23 mouse cellular contexts compared by ENCODE assay signal in genomic region chr8:17647559-17647958, GRCm38 (mm10).
DNase-seq lines count a peak whose midpoint lies in the region; ATAC-seq and TF ChIP-seq lines count a peak whose summit lies in the region.
"Had no signal": no experiment of that assay in that cellular context is flagged by ENCODE, and none has a peak within 500 bp of the region (broad histone marks: within the 10 kb centered on the region; RNA-seq: fewer than 3 reads in every experiment).

No protein-coding gene starts in this region.

- intact Hi-C loops in gastrocnemius, adult 2 months (cut with DNase I) = no loop called here

- H3K9ac ChIP-seq in forebrain, embryonic 13.5 days = no peak overlapping the region
- H3K9ac ChIP-seq in forebrain, embryonic 11.5 days (ENCODE audit: low read length) = no peak overlapping the region
- H3K9ac ChIP-seq in hindbrain, postnatal 0 days (replicated peaks; ENCODE audit: low read length) = no peak overlapping the region
- no peak overlapping the region for H3K9ac ChIP-seq in hindbrain, embryonic 13.5 days
- no peak overlapping the region for H3K9ac ChIP-seq in midbrain, embryonic 11.5 days (ENCODE audit: low read length)
- no peak overlapping the region for H3K9ac ChIP-seq in midbrain, embryonic 16.5 days (ENCODE audit: low read depth, low read length)
- H3K9ac ChIP-seq in forebrain, embryonic 16.5 days (replicated peaks; ENCODE audit: low read depth, low read length) = no peak overlapping the region
- H3K9ac ChIP-seq: embryonic facial prominence, embryonic 13.5 days; heart, embryonic 15.5 days; intestine, embryonic 15.5 days had no signal

- no peak overlapping the region for H3K4me3 ChIP-seq in forebrain, embryonic 13.5 days
- H3K4me3 ChIP-seq in forebrain, embryonic 11.5 days (ENCODE audit: low read depth, low read length) = no peak overlapping the region
- no peak overlapping the region for H3K4me3 ChIP-seq in hindbrain, postnatal 0 days (ENCODE audit: low read length)
- H3K4me3 ChIP-seq in hindbrain, embryonic 13.5 days = no peak overlapping the region
- H3K4me3 ChIP-seq in midbrain, embryonic 11.5 days (ENCODE audit: low read depth, low read length) = no peak overlapping the region
- H3K4me3 ChIP-seq in midbrain, embryonic 16.5 days (ENCODE audit: low read depth, low read length) = no peak overlapping the region
- no peak overlapping the region for H3K4me3 ChIP-seq in forebrain, embryonic 16.5 days (replicated peaks; ENCODE audit: low read length)
- H3K4me3 ChIP-seq in gastrocnemius, adult 2 months = no peak overlapping the region
- H3K4me3 ChIP-seq: embryonic facial prominence, embryonic 13.5 days; heart, adult 2 months; heart, embryonic 15.5 days; hindbrain, embryonic 10.5 days; intestine, embryonic 15.5 days had no signal

- H3K4me2 ChIP-seq in forebrain, embryonic 13.5 days = no peak overlapping the region
- H3K4me2 ChIP-seq in forebrain, embryonic 11.5 days (ENCODE audit: low read depth, low read length, severe bottlenecking) = no peak overlapping the region
- no peak overlapping the region for H3K4me2 ChIP-seq in hindbrain, postnatal 0 days (ENCODE audit: low read depth, low read length)
- no peak overlapping the region for H3K4me2 ChIP-seq in hindbrain, embryonic 13.5 days
- no peak overlapping the region for H3K4me2 ChIP-seq in midbrain, embryonic 11.5 days
- H3K4me2 ChIP-seq in midbrain, embryonic 16.5 days (ENCODE audit: low read length) = no peak overlapping the region
- H3K4me2 ChIP-seq in forebrain, embryonic 16.5 days (ENCODE audit: low read length) = no peak overlapping the region
- H3K4me2 ChIP-seq: embryonic facial prominence, embryonic 13.5 days; heart, embryonic 11.5 days; heart, embryonic 15.5 days; intestine, embryonic 15.5 days had no signal

- no peaks in the 10 kb centered on the region for H3K27me3 ChIP-seq in forebrain, embryonic 13.5 days
- no peaks in the 10 kb centered on the region for H3K27me3 ChIP-seq in forebrain, embryonic 11.5 days (ENCODE audit: control insufficient read depth, insufficient read depth, low read length)
- H3K27me3 ChIP-seq in hindbrain, postnatal 0 days (ENCODE audit: insufficient read depth, low read length) = no peaks in the 10 kb centered on the region
- H3K27me3 ChIP-seq in hindbrain, embryonic 13.5 days = no peaks in the 10 kb centered on the region
- H3K27me3 ChIP-seq in midbrain, embryonic 11.5 days (ENCODE audit: control insufficient read depth, insufficient read depth, low read length) = no peaks in the 10 kb centered on the region
- H3K27me3 ChIP-seq in midbrain, embryonic 16.5 days (ENCODE audit: control insufficient read depth, insufficient read depth, low read depth, low read length) = no peaks in the 10 kb centered on the region
- H3K27me3 ChIP-seq in forebrain, embryonic 16.5 days (replicated peaks; ENCODE audit: control insufficient read depth, insufficient read depth, low read length) = no peaks in the 10 kb centered on the region
- H3K27me3 ChIP-seq: CH12.LX; embryonic facial prominence, embryonic 13.5 days; heart, embryonic 15.5 days; intestine, embryonic 15.5 days; Patski had no signal

- H3K27ac ChIP-seq in forebrain, embryonic 13.5 days = no peak overlapping the region
- H3K27ac ChIP-seq in forebrain, embryonic 11.5 days (ENCODE audit: low read depth, low read length) = no peak overlapping the region
- no peak overlapping the region for H3K27ac ChIP-seq in hindbrain, postnatal 0 days
- H3K27ac ChIP-seq in hindbrain, embryonic 13.5 days = no peak overlapping the region
- H3K27ac ChIP-seq in midbrain, embryonic 11.5 days (ENCODE audit: low read depth, low read length) = no peak overlapping the region
- no peak overlapping the region for H3K27ac ChIP-seq in midbrain, embryonic 16.5 days (ENCODE audit: low read length)
- H3K27ac ChIP-seq in forebrain, embryonic 16.5 days (ENCODE audit: low read length) = no peak overlapping the region
- no peak overlapping the region for H3K27ac ChIP-seq in gastrocnemius, adult 2 months
- H3K27ac ChIP-seq: embryonic facial prominence, embryonic 13.5 days; heart, adult 2 months; heart, embryonic 15.5 days; hindbrain, embryonic 10.5 days; intestine, embryonic 15.5 days had no signal

- ATAC-seq in forebrain, embryonic 13.5 days = peak; percentile 77; the same call in 1 of the 2 replicates
- ATAC-seq in forebrain, embryonic 11.5 days (replicated peaks; ENCODE audit: low FRiP score) = no peak
- peak; percentile 72 for ATAC-seq in hindbrain, postnatal 0 days
- no peak for ATAC-seq in hindbrain, embryonic 13.5 days (ENCODE audit: low FRiP score)
- ATAC-seq in midbrain, embryonic 11.5 days (ENCODE audit: low FRiP score) = no peak
- no peak for ATAC-seq in midbrain, embryonic 16.5 days
- ATAC-seq in forebrain, embryonic 16.5 days = peak; percentile 93
- ATAC-seq: activated CD4-positive, CD25-positive, alpha-beta regulatory T cell, adult 4 months; intestine, embryonic 15.5 days; Patski had no signal

- no peak for DNase-seq in forebrain, embryonic 11.5 days (ENCODE audit: low spot score)
- peak; percentile 35 for DNase-seq in hindbrain, postnatal 0 days (ENCODE audit: low spot score)
- peak; percentile 23 for DNase-seq in midbrain, embryonic 11.5 days (ENCODE audit: low spot score, missing footprints)
- no peak for DNase-seq in gastrocnemius, adult 2 months
- DNase-seq: adrenal gland, postnatal 14 days; cerebellum, adult 18-20 months; cerebellum, postnatal 36 days; gastrocnemius, postnatal 14 days; heart, adult 2 months; heart, postnatal 14 days; kidney, adult 18-20 months had no signal

- no peak for TF ChIP-seq CTCF in hindbrain, postnatal 0 days (IDR thresholded peaks at IDR 0.05; ENCODE audit: low read depth)
- no peak for TF ChIP-seq CTCF in gastrocnemius, adult 2 months (IDR thresholded peaks at IDR 0.05)

- H3K36me3 ChIP-seq in forebrain, embryonic 13.5 days (ENCODE audit: poor library complexity, severe bottlenecking) = no peaks in the 10 kb centered on the region
- no peaks in the 10 kb centered on the region for H3K36me3 ChIP-seq in forebrain, embryonic 11.5 days (ENCODE audit: control insufficient read depth, insufficient read depth, low read length)
- H3K36me3 ChIP-seq in hindbrain, postnatal 0 days (ENCODE audit: insufficient read depth, low read length) = no peaks in the 10 kb centered on the region
- H3K36me3 ChIP-seq in hindbrain, embryonic 13.5 days = no peaks in the 10 kb centered on the region
- H3K36me3 ChIP-seq in midbrain, embryonic 11.5 days (ENCODE audit: control insufficient read depth, insufficient read depth, low read length) = no peaks in the 10 kb centered on the region
- H3K36me3 ChIP-seq in midbrain, embryonic 16.5 days (ENCODE audit: control insufficient read depth, insufficient read depth, low read length) = no peaks in the 10 kb centered on the region
- H3K36me3 ChIP-seq in forebrain, embryonic 16.5 days (ENCODE audit: control insufficient read depth, insufficient read depth) = no peaks in the 10 kb centered on the region
- H3K36me3 ChIP-seq: embryonic facial prominence, embryonic 13.5 days; heart, embryonic 15.5 days; hindbrain, embryonic 10.5 days; intestine, embryonic 15.5 days had no signal

- no peaks in the 10 kb centered on the region for H3K4me1 ChIP-seq in forebrain, embryonic 13.5 days
- H3K4me1 ChIP-seq in forebrain, embryonic 11.5 days (replicated peaks; ENCODE audit: control insufficient read depth, insufficient read depth, low read length) = no peaks in the 10 kb centered on the region
- H3K4me1 ChIP-seq in hindbrain, postnatal 0 days (ENCODE audit: insufficient read depth, low read length) = no peaks in the 10 kb centered on the region
- no peaks in the 10 kb centered on the region for H3K4me1 ChIP-seq in hindbrain, embryonic 13.5 days (replicated peaks)
- H3K4me1 ChIP-seq in midbrain, embryonic 11.5 days (ENCODE audit: control insufficient read depth, insufficient read depth, low read length) = no peaks in the 10 kb centered on the region
- no peaks in the 10 kb centered on the region for H3K4me1 ChIP-seq in midbrain, embryonic 16.5 days (ENCODE audit: control insufficient read depth, insufficient read depth, low read length)
- no peaks in the 10 kb centered on the region for H3K4me1 ChIP-seq in forebrain, embryonic 16.5 days (replicated peaks; ENCODE audit: control insufficient read depth, insufficient read depth, low read length)
- H3K4me1 ChIP-seq: embryonic facial prominence, embryonic 13.5 days; heart, embryonic 15.5 days; hindbrain, embryonic 10.5 days; intestine, embryonic 15.5 days had no signal

- H3K9me3 ChIP-seq in forebrain, embryonic 13.5 days (replicated peaks) = no peaks in the 10 kb centered on the region
- no peaks in the 10 kb centered on the region for H3K9me3 ChIP-seq in forebrain, embryonic 11.5 days (ENCODE audit: control insufficient read depth, low read length)
- H3K9me3 ChIP-seq in hindbrain, postnatal 0 days (ENCODE audit: low read length) = no peaks in the 10 kb centered on the region
- no peaks in the 10 kb centered on the region for H3K9me3 ChIP-seq in hindbrain, embryonic 13.5 days
- no peaks in the 10 kb centered on the region for H3K9me3 ChIP-seq in midbrain, embryonic 11.5 days (ENCODE audit: control insufficient read depth, low read length)
- no peaks in the 10 kb centered on the region for H3K9me3 ChIP-seq in midbrain, embryonic 16.5 days (replicated peaks; ENCODE audit: control insufficient read depth, low read length, poor library complexity, severe bottlenecking)
- no peaks in the 10 kb centered on the region for H3K9me3 ChIP-seq in forebrain, embryonic 16.5 days (ENCODE audit: control insufficient read depth, low read length)
- H3K9me3 ChIP-seq: embryonic facial prominence, embryonic 13.5 days; heart, embryonic 15.5 days; hindbrain, embryonic 10.5 days; intestine, embryonic 15.5 days had no signal

Comparison
In these comparisons a context has a peak if more than half of its experiments do, and no peak if none do; other contexts are left out.
1. ATAC-seq: peak in forebrain, embryonic 13.5 days (single experiment), hindbrain, postnatal 0 days (single experiment) and forebrain, embryonic 16.5 days (single experiment); none in forebrain, embryonic 11.5 days (single experiment), hindbrain, embryonic 13.5 days (single experiment), midbrain, embryonic 11.5 days (single experiment) and midbrain, embryonic 16.5 days (single experiment).
2. DNase-seq: peak in hindbrain, postnatal 0 days (single experiment) and midbrain, embryonic 11.5 days (single experiment); none in forebrain, embryonic 11.5 days (single experiment) and gastrocnemius, adult 2 months (single experiment).